Mouse (Mus musculus): ENCODE data around the gene Mettl5. TPM values are rescaled to one million over a fixed set of nuclear protein-coding genes. Genes with fewer than 3 reads are reported as not detected.

Gene Mettl5
- polyA plus RNA-seq, 1 experiment from 2014 or later: 40.6 TPM

DNA sequence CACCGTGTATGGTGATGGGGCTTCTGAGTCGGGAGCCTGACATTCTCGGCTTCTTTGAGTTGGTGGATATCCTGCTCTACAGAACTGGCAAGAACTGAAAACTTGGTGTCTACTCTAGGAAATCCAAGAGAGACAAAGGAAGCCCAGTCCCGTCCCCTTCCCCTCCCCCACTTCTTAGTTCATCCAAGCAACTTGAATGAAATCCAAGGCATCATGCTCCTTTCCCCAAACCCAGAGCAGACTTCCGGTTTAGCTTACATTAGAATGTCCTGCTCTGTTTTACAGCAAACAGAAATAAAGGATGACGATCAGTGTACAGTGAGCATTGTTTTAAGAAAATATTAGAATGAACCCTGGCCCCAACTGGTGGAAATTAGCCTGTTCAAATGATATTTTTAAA is 36.2 kb downstream of the Mettl5 start:
- Histone ChIP-seq H3K9ac (no peak overlapping the region), H3K9me3 (replicated peaks) (no peaks in the 10 kb centered on the region), H3K36me3 (ENCODE audit: poor library complexity, severe bottlenecking) (no peaks in the 10 kb centered on the region), H3K27ac (no peak overlapping the region), H3K4me2 (no peak overlapping the region), H3K27me3 (no peaks in the 10 kb centered on the region), H3K4me3 (no peak overlapping the region), H3K4me1 (no peaks in the 10 kb centered on the region)
- 74% methylated on average over 6 of the region's 6 CpGs for WGBS
- ATAC-seq: no peak

GRCm38 (mm10) chr2:69840261-69840660 is 45.2 kb downstream of the Mettl5 start:
- no peaks in the 10 kb centered on the region for H3K9me3 ChIP-seq (replicated peaks)

DNA sequence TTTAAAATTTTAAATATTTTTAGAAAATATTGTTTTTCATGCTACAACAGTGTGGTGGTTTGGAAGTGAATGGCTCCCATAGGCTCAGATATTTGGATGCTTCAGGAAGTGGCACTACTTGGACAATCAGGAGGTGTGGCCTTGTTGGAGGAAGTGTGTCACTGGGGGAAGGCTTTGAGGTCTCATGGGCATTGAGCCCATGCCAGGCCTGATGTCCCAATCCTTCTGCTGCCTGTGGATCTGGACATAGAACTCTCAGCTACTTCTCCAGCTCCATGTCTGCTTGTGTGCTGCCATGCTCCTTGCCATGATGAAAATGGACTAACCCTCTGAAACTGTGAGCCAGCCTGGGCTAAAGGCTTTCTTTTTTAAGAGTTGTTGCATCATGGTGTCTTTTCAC is 46.7 kb downstream of the Mettl5 start:
- Histone ChIP-seq H3K9me3 (replicated peaks) (no peaks in the 10 kb centered on the region), H3K9ac (no peak overlapping the region), H3K4me2 (no peak overlapping the region), H3K36me3 (ENCODE audit: poor library complexity, severe bottlenecking) (peaks cover 28% of the 10 kb centered on the region), H3K4me3 (no peak overlapping the region), H3K27ac (no peak overlapping the region), H3K4me1 (peaks cover 6% of the 10 kb centered on the region; the same call in 1 of the 2 replicates), H3K27me3 (no peaks in the 10 kb centered on the region)
- no peak for ATAC-seq

More at GRCm38 (mm10) chr2:69840261-69840660, 45.2 kb downstream of the Mettl5 start:
- WGBS: 21% methylated on average over 6 of the region's 6 CpGs
- peaks cover 15% of the 10 kb centered on the region for H3K36me3 ChIP-seq (ENCODE audit: poor library complexity, severe bottlenecking)
- no peak overlapping the region for H3K4me3 ChIP-seq
- peaks cover 6% of the 10 kb centered on the region; the same call in 1 of the 2 replicates for H3K4me1 ChIP-seq
- no peak overlapping the region for H3K4me2 ChIP-seq
- no peak overlapping the region for H3K9ac ChIP-seq
- H3K27ac ChIP-seq: no peak overlapping the region
- ATAC-seq: peak; percentile 48; the same call in 1 of the 2 replicates
- no peaks in the 10 kb centered on the region for H3K27me3 ChIP-seq

- H3K4me1 ChIP-seq: peaks cover 6% of the 10 kb centered on the region; the same call in 1 of the 2 replicates
- ATAC-seq: no peak
- H3K27ac ChIP-seq: no peak overlapping the region
- H3K27me3 ChIP-seq: no peaks in the 10 kb centered on the region
- no peak overlapping the region for H3K9ac ChIP-seq
- no peaks in the 10 kb centered on the region for H3K9me3 ChIP-seq (replicated peaks)
- H3K36me3 ChIP-seq (ENCODE audit: poor library complexity, severe bottlenecking): peaks cover 35% of the 10 kb centered on the region
- WGBS: 23% methylated on average over 3 of the region's 3 CpGs
- no peak overlapping the region for H3K4me3 ChIP-seq
- H3K4me2 ChIP-seq: no peak overlapping the region
Observed at GRCm38 (mm10) chr2:69837996-69838395, 47.4 kb downstream of the Mettl5 start.

DNA sequence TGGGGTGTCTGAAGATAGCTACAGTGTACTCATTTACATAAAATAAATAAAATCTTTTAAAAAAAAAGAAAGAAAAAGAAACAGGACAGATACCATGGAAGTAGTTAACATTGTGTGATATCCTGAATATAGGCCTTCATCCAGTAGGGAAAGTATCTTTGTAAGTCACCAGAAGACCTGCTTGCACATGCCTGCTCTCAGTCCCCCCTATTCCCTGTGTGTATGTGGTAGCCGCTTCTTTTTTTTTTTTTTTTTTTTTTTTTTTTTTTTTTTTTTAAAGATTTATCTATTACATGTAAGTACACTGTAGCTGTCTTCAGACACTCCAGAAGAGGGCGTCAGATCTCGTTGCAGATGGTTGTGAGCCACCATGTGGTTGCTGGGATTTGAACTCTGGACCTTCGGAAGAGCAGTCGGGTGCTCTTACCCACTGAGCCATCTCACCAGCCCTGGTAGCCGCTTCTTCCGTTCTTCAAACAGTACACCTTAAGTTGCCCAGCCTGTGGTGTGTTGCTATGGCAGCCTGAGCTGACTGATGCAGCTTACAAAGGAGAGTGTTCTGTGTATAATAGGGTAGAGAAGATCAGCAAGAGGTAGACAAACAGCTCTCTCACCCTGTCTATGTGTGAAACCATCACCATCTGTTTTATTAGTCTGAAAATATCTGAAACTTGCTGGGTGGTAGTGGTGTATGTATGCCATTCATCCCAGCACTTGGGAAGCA is 48.0 kb downstream of the Mettl5 start:
- Histone ChIP-seq H3K9ac (no peak overlapping the region), H3K27me3 (no peaks in the 10 kb centered on the region), H3K27ac (no peak overlapping the region), H3K9me3 (replicated peaks) (no peaks in the 10 kb centered on the region), H3K4me3 (no peak overlapping the region), H3K36me3 (ENCODE audit: poor library complexity, severe bottlenecking) (peaks cover 40% of the 10 kb centered on the region), H3K4me1 (peaks cover 6% of the 10 kb centered on the region; the same call in 1 of the 2 replicates), H3K4me2 (no peak overlapping the region)
- ATAC-seq: peak; percentile 30; the same call in 1 of the 2 replicates
- WGBS: 69% methylated on average over 7 of the region's 7 CpGs

- H3K4me1 ChIP-seq: peaks cover 11% of the 10 kb centered on the region; the same call in 1 of the 2 replicates
- no peak overlapping the region for H3K4me2 ChIP-seq
- H3K4me3 ChIP-seq: no peak overlapping the region
- 94% methylated on average over 8 of the region's 8 CpGs for WGBS
- H3K27me3 ChIP-seq: no peaks in the 10 kb centered on the region
- ATAC-seq: no peak
- no peak overlapping the region for H3K9ac ChIP-seq
- no peak overlapping the region for H3K27ac ChIP-seq
- H3K36me3 ChIP-seq (ENCODE audit: poor library complexity, severe bottlenecking): peaks cover 53% of the 10 kb centered on the region
- no peaks in the 10 kb centered on the region for H3K9me3 ChIP-seq (replicated peaks)
Observed at GRCm38 (mm10) chr2:69830116-69830515, 55.3 kb downstream of the Mettl5 start.

DNA sequence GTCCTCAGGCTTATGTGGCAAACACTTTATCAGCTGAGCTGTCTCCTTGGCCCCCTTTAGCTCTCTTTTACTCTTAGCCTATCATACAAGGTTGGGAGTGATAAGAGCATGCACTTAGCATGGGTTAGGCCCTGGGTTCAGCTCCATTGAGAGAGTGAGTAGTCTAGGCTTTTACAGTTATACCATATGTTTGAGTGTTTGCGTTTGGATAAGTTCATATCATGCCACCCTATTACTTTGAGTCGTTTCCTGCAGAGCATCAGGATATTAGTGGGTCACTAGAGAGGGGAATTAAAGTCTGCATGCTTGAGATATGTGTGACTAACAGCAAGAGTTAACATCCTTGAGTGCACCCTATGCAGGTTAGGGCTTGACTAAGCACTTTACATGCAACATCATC is 55.7 kb downstream of the Mettl5 start:
- no peaks in the 10 kb centered on the region for H3K27me3 ChIP-seq
- peaks cover 53% of the 10 kb centered on the region for H3K36me3 ChIP-seq (ENCODE audit: poor library complexity, severe bottlenecking)
- H3K4me1 ChIP-seq: peaks cover 13% of the 10 kb centered on the region; the same call in 1 of the 2 replicates
- no peak overlapping the region for H3K9ac ChIP-seq
- WGBS: 96% methylated on average over 2 of the region's 2 CpGs
- no peaks in the 10 kb centered on the region for H3K9me3 ChIP-seq (replicated peaks)
- no peak overlapping the region for H3K4me3 ChIP-seq
- no peak overlapping the region for H3K4me2 ChIP-seq
- no peak for ATAC-seq
- no peak overlapping the region for H3K27ac ChIP-seq

GRCm38 (mm10) chr2:69828031-69828430 is 57.4 kb downstream of the Mettl5 start:
- no peak overlapping the region for H3K9ac ChIP-seq
- peaks cover 26% of the 10 kb centered on the region for H3K4me1 ChIP-seq
- no peaks in the 10 kb centered on the region for H3K27me3 ChIP-seq
- no peak overlapping the region for H3K27ac ChIP-seq
- no peak for ATAC-seq
- no peak overlapping the region for H3K4me2 ChIP-seq
- no peak overlapping the region for H3K4me3 ChIP-seq
- H3K9me3 ChIP-seq (replicated peaks): no peaks in the 10 kb centered on the region
- H3K36me3 ChIP-seq (ENCODE audit: poor library complexity, severe bottlenecking): peaks cover 43% of the 10 kb centered on the region
- WGBS: 47% methylated on average over 7 of the region's 7 CpGs

DNA sequence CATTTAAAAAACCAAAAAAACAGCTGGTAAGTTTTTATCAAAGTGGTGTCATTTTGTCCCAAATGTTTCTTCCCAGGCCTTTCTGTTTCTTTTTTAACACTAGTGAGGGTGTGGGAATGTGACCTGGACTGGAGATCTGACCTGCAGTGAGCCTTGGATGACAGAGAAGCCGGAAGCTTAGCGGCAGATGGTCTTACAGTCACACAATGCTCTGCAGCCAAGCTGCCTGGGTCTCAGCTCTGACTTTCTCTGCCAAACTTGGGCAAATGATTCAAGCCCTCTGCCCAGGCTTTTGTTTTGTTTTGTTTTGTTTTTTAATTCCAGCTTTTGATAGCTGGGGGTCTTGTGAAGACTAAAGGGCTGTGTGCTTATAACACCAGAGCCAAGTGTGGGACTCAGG is 59.0 kb downstream of the Mettl5 start:
- no peaks in the 10 kb centered on the region for H3K9me3 ChIP-seq (replicated peaks)
- no peaks in the 10 kb centered on the region for H3K27me3 ChIP-seq
- peaks cover 35% of the 10 kb centered on the region for H3K36me3 ChIP-seq (ENCODE audit: poor library complexity, severe bottlenecking)
- 54% methylated on average over 2 of the region's 2 CpGs for WGBS
- 0 out of 2 replicates have a peak overlapping the region, but pooled peaks have one; percentile 19 for H3K27ac ChIP-seq
- no peak overlapping the region for H3K4me2 ChIP-seq
- no peak overlapping the region for H3K4me3 ChIP-seq
- H3K4me1 ChIP-seq: peaks cover 35% of the 10 kb centered on the region
- no peak overlapping the region for H3K9ac ChIP-seq
- no peak for ATAC-seq

- Histone ChIP-seq H3K27ac (no peak overlapping the region), H3K4me2 (no peak overlapping the region), H3K9ac (no peak overlapping the region), H3K9me3 (replicated peaks) (no peaks in the 10 kb centered on the region), H3K4me1 (peaks cover 35% of the 10 kb centered on the region), H3K36me3 (ENCODE audit: poor library complexity, severe bottlenecking) (peaks cover 30% of the 10 kb centered on the region), H3K27me3 (no peaks in the 10 kb centered on the region), H3K4me3 (no peak overlapping the region)
- ATAC-seq: no peak
- 81% methylated on average over 10 of the region's 10 CpGs for WGBS
Observed at GRCm38 (mm10) chr2:69825898-69826297, 59.5 kb downstream of the Mettl5 start.

GRCm38 (mm10) chr2:69823129-69823677 is 62.2 kb downstream of the Mettl5 start:
- H3K4me1 ChIP-seq: peaks cover 35% of the 10 kb centered on the region
- H3K27ac ChIP-seq: peak overlapping the region; percentile 92
- peak overlapping the region; percentile 83 for H3K4me3 ChIP-seq
- H3K4me2 ChIP-seq: peak overlapping the region; percentile 77
- WGBS: under 1% methylated on average over 44 of the region's 45 CpGs
- H3K9ac ChIP-seq: peak overlapping the region; percentile 94
- peaks cover 15% of the 10 kb centered on the region; the same call in 1 of the 2 replicates for H3K36me3 ChIP-seq (ENCODE audit: poor library complexity, severe bottlenecking)
- no peaks in the 10 kb centered on the region for H3K27me3 ChIP-seq
- ATAC-seq: peak; percentile 83
- H3K9me3 ChIP-seq (replicated peaks): no peaks in the 10 kb centered on the region

- peaks cover 15% of the 10 kb centered on the region; the same call in 1 of the 2 replicates for H3K36me3 ChIP-seq (ENCODE audit: poor library complexity, severe bottlenecking)
- peaks cover 35% of the 10 kb centered on the region for H3K4me1 ChIP-seq
- H3K9ac ChIP-seq: peak overlapping the region; percentile 94
- peak; percentile 85 for ATAC-seq
- no peaks in the 10 kb centered on the region for H3K27me3 ChIP-seq
- no peaks in the 10 kb centered on the region for H3K9me3 ChIP-seq (replicated peaks)
- H3K27ac ChIP-seq: peak overlapping the region; percentile 92
- H3K4me2 ChIP-seq: peak overlapping the region; percentile 77
- H3K4me3 ChIP-seq: peak overlapping the region; percentile 83
- whole genome bisulfite sequencing: 1% methylated on average over 41 of the region's 80 CpGs
Observed at GRCm38 (mm10) chr2:69822361-69823128, 62.9 kb downstream of the Mettl5 start.
